8 mouse cellular contexts compared by ENCODE assay signal in the genomic region with DNA sequence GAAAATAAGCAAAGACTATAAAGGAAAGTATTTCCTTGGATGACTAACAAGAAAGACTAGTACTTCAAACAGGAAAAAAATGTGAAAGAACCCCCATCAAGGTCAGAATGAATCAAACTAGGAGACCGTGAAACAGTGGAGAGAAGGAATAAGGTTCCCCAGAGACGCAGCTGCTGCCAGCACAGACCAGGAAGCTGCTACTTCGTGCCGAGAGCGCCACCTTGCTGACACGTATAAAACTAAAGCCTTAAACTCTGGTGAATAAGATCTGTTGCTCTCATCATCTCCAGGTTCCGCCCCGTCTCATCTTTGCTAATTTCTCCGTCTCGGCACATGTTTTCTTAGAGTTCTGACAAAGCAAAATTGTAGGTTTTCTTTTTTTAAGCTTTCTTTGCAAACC.
A peak's percentile ranks its signal among the peaks of the same experiment; 100 is the strongest.
DNase-seq lines count a peak whose midpoint lies in the region; ATAC-seq and TF ChIP-seq lines count a peak whose summit lies in the region.

No protein-coding gene starts in this region.

- TF ChIP-seq CTCF in small intestine, adult 2 months (IDR thresholded peaks at IDR 0.05; ENCODE audit: extremely low read depth, insufficient read length, insufficient replicate concordance, low read depth, low read length) = peak; percentile 60; the same call in 1 of the 2 replicates

- H3K9me3 ChIP-seq in intestine, embryonic 15.5 days = no peaks in the 10 kb centered on the region
- no peaks in the 10 kb centered on the region for H3K9me3 ChIP-seq in midbrain, embryonic 13.5 days

- WGBS in intestine, embryonic 15.5 days = 13% methylated on average over 10 of the region's 10 CpGs
- 19% methylated on average over 10 of the region's 10 CpGs for WGBS in midbrain, embryonic 13.5 days
- 6% methylated on average over 10 of the region's 10 CpGs for WGBS in small intestine, adult 2 months

- no peak overlapping the region for H3K4me3 ChIP-seq in intestine, embryonic 15.5 days (replicated peaks)
- no peak overlapping the region for H3K4me3 ChIP-seq in midbrain, embryonic 13.5 days (replicated peaks)
- H3K4me3 ChIP-seq in small intestine, adult 2 months (ENCODE audit: low read depth, low read length) = no peak overlapping the region

- H3K9ac ChIP-seq in intestine, embryonic 15.5 days = no peak overlapping the region
- H3K9ac ChIP-seq in midbrain, embryonic 13.5 days (replicated peaks) = no peak overlapping the region

- H3K27me3 ChIP-seq in intestine, embryonic 15.5 days (replicated peaks) = no peaks in the 10 kb centered on the region
- H3K27me3 ChIP-seq in midbrain, embryonic 13.5 days = no peaks in the 10 kb centered on the region
- H3K27me3 ChIP-seq in small intestine, adult 2 months (ENCODE audit: control insufficient read depth, insufficient read depth, low read length) = no peaks in the 10 kb centered on the region

- H3K4me2 ChIP-seq in intestine, embryonic 15.5 days (replicated peaks) = no peak overlapping the region
- H3K4me2 ChIP-seq in midbrain, embryonic 13.5 days (replicated peaks) = no peak overlapping the region

- no peaks in the 10 kb centered on the region for H3K4me1 ChIP-seq in intestine, embryonic 15.5 days (replicated peaks)
- H3K4me1 ChIP-seq in midbrain, embryonic 13.5 days (replicated peaks) = no peaks in the 10 kb centered on the region
- 0 out of 2 replicates have a peak, but pooled peaks cover 2% of the 10 kb centered on the region for H3K4me1 ChIP-seq in small intestine, adult 2 months (ENCODE audit: control insufficient read depth, insufficient read depth, insufficient read length, low read length)

- intact Hi-C loops in left cerebral cortex, postnatal 14 days (cut with DNase I) = no loop called here

- H3K36me3 ChIP-seq in intestine, embryonic 15.5 days = no peaks in the 10 kb centered on the region
- no peaks in the 10 kb centered on the region for H3K36me3 ChIP-seq in midbrain, embryonic 13.5 days
- no peaks in the 10 kb centered on the region for H3K36me3 ChIP-seq in small intestine, adult 2 months (ENCODE audit: control insufficient read depth, insufficient read depth, low read length)

- peak; percentile 72; the same call in 1 of the 2 replicates for ATAC-seq in intestine, embryonic 15.5 days
- ATAC-seq in midbrain, embryonic 13.5 days = peak; percentile 86
- no peak for ATAC-seq in erythroid progenitor cell, adult 5-6 weeks (replicated peaks; ENCODE audit: low FRiP score, poor library complexity, severe bottlenecking)

- DNase-seq in WW6 (ENCODE audit: low read depth, low spot score) = peak; percentile 52
- peak; percentile 91 to 92 for DNase-seq in cerebellum, postnatal 10 days
- peak; percentile 71 to 75 for DNase-seq in frontal cortex, postnatal 36 days (ENCODE audit: low spot score in 2 of 2)
- DNase-seq in left cerebral cortex, postnatal 14 days (ENCODE audit: low spot score in 2 of 2) = peak; percentile 72 to 88

- H3K27ac ChIP-seq in intestine, embryonic 15.5 days = no peak overlapping the region
- H3K27ac ChIP-seq in midbrain, embryonic 13.5 days = no peak overlapping the region
- no peak overlapping the region for H3K27ac ChIP-seq in small intestine, adult 2 months (ENCODE audit: insufficient read depth, low read depth, low read length)

- TF ChIP-seq POLR2A in small intestine, adult 2 months (IDR thresholded peaks at IDR 0.05; ENCODE audit: low read depth, low read length) = no peak
